Mouse (Mus musculus) testis, postnatal 14 days (tissue): Measurements from ENCODE around the gene Gm20388.
A peak's percentile ranks its signal among the peaks of the same experiment; 100 is the strongest.
"Not testable (repeated sequence)": the region's sequence is repeated elsewhere in the genome, so short reads cannot be mapped to it uniquely, and the experiment has no call there.

Experiments used
- DNase-seq: peaks from one replicate; pipeline ENCODE4 v3.0.0; 2021; ENCODE audit warnings: low spot score

Gene Gm20388

GRCm38 (mm10) chr8:123279828-123280227 is 3369.2 kb downstream of the Gm20388 start:
- DNase-seq, result no peak

GRCm38 (mm10) chr8:123280302-123281094 is 3369.9 kb downstream of the Gm20388 start:
- no peak for DNase-seq

DNA sequence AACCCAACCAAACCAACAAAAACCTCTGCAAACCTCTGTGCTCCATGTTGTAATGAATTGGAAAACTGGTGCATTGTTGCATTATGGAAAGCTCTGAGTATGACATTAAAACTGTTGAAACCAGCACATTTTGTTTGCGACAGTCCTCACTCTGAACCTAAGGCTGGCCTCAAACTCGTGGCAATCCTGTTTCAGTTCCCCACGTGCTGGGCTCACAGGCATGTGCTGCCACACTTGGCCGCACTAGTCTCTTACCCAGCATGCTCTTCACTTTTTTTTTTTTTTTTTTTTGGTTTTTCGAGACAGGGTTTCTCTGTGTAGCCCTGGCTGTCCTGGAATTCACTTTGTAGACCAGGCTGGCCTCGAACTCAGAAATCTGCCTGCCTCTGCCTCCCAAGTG is 3372.4 kb downstream of the Gm20388 start:
- not testable (repeated sequence) for DNase-seq

- DNase-seq, result no peak
Measured at GRCm38 (mm10) chr8:123283991-123284390, 3373.3 kb downstream of the Gm20388 start.

DNA sequence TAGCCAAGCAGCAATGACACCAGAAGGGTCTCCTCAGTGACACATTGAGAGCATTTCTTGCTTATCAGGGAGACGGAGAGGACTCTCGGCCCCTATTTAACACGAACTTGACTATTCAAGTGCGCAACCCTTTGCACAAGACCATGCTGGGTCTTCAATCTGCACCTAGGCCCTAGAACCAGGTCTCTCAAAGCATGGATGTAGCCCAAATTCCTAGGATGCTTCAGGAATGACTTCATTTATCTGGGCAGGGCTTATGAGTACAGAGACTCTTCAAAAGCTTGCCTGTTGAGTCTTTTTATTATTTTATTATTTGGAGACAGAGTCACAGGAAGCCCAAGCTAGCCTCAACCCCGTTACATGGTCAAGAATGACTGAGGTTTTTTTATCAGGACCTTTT is 3373.9 kb downstream of the Gm20388 start:
- no peak for DNase-seq

- DNase-seq, result no peak
Measured at GRCm38 (mm10) chr8:123287362-123287761, 3376.7 kb downstream of the Gm20388 start.

- DNase-seq, result no peak
Measured at GRCm38 (mm10) chr8:123290166-123290565, 3379.5 kb downstream of the Gm20388 start.

DNA sequence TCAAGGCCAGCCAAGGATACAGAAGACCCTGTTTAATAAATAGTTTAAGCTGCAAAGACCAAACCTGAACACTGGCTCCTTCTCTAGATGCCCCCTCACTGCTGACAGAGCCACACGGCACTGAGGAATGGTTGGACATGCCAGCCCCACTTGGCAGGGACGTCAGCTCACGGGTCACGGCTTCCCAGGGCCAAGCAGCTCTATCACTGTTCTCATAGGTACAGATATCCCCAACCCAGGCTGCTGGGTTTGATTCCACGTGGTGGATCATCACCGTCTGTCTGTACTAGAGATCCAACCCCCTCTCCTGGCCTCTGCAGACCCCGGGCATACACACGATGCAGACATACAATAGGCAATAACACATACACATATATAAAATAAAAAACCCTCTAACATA is 3380.0 kb downstream of the Gm20388 start:
- no peak for DNase-seq

GRCm38 (mm10) chr8:123291716-123292115 is 3381.1 kb downstream of the Gm20388 start:
- no peak for DNase-seq

- no peak for DNase-seq
Measured at GRCm38 (mm10) chr8:123292281-123292680, 3381.6 kb downstream of the Gm20388 start.

GRCm38 (mm10) chr8:123292785-123293184 is 3382.1 kb downstream of the Gm20388 start:
- DNase-seq, result no peak

- DNase-seq, result no peak
Measured at GRCm38 (mm10) chr8:123298301-123298700, 3387.7 kb downstream of the Gm20388 start.

GRCm38 (mm10) chr8:123308738-123309137 is 3398.1 kb downstream of the Gm20388 start:
- no peak for DNase-seq

GRCm38 (mm10) chr8:123317781-123318466 is 3407.3 kb downstream of the Gm20388 start:
- DNase-seq, result no peak

- peak; percentile 94 for DNase-seq
Measured at GRCm38 (mm10) chr8:123318467-123318911, 3407.8 kb downstream of the Gm20388 start, which contains the start of gene Fanca. Gene Fanca, minus strand, starts transcription at chr8:123318576.

DNA sequence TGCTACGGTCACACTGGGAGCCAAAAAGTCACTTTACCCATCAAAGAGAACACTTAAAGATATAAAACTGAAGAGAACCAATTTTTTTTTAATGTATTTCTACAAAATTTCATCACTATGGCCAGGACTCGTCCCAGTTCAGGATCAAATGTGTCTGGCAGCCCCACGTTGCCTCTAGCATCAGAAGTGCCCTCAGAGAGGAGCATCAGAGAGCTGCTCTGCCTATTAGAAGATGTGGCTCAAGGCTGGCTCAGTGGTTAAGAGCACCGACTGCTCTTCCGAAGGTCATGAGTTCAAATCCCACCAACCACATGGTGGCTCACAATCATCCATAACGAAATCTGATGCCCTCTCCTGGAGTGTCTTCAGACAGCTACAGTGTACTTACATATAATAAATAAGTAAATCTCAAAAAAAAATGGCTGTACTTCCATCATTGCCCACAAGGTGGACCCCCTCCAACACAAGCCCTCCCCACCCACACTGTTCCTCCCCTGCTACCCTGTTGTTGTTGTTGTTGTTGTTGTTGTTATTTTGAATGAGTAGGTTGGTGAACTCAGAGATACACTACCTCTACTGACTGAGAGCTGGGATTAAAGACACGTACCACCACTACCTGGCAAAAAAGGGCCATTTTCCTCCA is 3409.0 kb downstream of the Gm20388 start:
- DNase-seq, result no peak

DNA sequence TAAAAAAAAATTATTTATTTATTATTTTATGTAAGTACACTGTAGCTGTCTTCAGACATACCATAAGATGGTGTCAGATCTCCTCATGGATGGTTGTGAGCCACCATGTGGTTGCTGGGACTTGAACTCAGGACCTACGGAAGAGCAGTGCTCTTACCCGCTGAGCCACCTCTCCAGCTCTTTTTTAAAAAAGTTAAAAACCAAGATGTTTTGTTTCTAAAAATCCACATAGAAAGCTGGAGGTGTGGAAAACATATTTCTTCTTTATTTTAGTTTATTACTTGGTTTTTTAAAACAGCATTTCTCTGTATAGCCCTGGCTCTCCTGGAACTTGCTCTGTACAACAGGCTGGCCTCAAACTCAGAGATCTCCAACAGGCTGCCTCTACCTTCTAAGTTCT is 3417.9 kb downstream of the Gm20388 start:
- no peak for DNase-seq

- no peak for DNase-seq
Measured at GRCm38 (mm10) chr8:123329350-123329749, 3418.7 kb downstream of the Gm20388 start.

DNA sequence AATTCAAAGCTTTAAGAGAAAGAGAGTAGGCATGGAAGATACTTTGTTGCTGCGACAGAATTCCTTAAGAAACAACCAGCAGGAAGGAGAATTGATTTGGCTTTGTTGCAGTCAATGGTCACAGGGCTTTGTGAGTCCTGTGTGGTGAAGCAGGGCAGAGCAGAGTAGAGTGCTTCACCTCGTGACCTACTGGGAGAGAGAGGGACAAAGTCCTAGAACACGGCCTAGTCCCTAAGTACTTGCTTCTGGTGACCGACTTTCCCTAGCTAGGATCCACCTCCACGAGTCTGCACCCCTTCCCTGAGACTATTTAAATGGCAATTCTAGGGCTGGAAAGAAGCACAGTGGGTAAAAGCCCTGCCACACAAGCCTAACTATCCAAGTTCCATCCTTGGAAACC is 3419.3 kb downstream of the Gm20388 start:
- DNase-seq, result no peak

DNA sequence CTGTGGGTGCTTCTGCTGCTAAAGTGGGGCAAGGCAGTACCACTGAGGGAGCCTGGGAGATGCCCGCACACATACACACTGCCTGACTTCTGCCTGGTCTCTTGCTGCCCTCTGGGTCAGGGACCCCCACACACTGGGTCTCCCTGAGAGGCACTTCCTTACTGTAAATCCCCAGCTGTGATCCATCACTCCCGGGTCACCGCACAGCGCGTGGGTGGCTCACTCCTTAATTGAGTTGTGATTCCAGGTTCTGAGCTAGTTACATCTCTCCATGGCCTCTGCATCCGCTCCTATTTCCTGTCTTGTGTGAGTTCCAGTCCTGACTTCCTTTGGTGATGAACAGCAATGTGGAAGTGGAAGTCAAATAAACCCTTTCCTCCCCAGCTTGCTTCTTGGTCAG is 3420.1 kb downstream of the Gm20388 start:
- DNase-seq, result no peak

GRCm38 (mm10) chr8:123331301-123331700 is 3420.7 kb downstream of the Gm20388 start:
- no peak for DNase-seq

DNA sequence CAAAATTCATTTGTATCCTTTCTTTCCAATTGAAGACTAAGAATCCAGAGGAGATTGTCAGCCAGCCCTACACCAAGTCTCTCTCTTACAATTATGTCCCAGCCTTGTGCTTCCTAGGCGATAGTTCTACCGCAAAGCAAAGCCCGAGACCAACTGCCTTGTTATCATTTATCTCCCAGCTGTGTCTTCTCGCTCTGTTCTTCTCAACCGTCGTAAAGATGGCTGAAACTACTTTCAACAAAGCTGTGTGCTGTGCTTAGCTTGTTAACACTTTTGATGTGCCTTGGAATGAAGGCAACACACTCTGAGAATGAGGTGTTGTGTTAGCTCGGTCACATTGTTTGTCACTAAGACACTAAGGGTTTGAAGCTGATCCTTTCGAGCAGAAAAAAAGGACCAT is 3421.2 kb downstream of the Gm20388 start:
- no peak for DNase-seq
